Mouse (Mus musculus): ENCODE results near the gene Atpaf1.

Gene Atpaf1

GRCm38 (mm10) chr4:115848083-115848482 is 63.5 kb downstream of the Atpaf1 start:
- DNase-seq (ENCODE audit: low spot score in 2 of 2) = no peak

- DNase-seq (ENCODE audit: low spot score in 2 of 2) = peak; percentile 66 to 76
Measured at GRCm38 (mm10) chr4:115848990-115849677, 64.5 kb downstream of the Atpaf1 start.

- DNase-seq (ENCODE audit: low spot score in 2 of 2) = no peak
Measured at GRCm38 (mm10) chr4:115850111-115850510, 65.5 kb downstream of the Atpaf1 start.

- no peak for DNase-seq (ENCODE audit: low spot score in 2 of 2)
Measured at GRCm38 (mm10) chr4:115850631-115851030, 66.0 kb downstream of the Atpaf1 start.

GRCm38 (mm10) chr4:115851569-115851968 is 67.0 kb downstream of the Atpaf1 start:
- DNase-seq (ENCODE audit: low spot score in 2 of 2) = no peak

- DNase-seq (ENCODE audit: low spot score in 2 of 2) = no peak
Measured at GRCm38 (mm10) chr4:115855100-115855499, 70.5 kb downstream of the Atpaf1 start.

- DNase-seq (ENCODE audit: low spot score in 2 of 2) = no peak
Measured at GRCm38 (mm10) chr4:115855609-115856008, 71.0 kb downstream of the Atpaf1 start.

GRCm38 (mm10) chr4:115856282-115856681 is 71.7 kb downstream of the Atpaf1 start:
- DNase-seq (ENCODE audit: low spot score in 2 of 2) = peak in 1 of 2 experiments; percentile 18

- peak; percentile 39 to 51 for DNase-seq (ENCODE audit: low spot score in 2 of 2)
Measured at GRCm38 (mm10) chr4:115857293-115857883, 72.8 kb downstream of the Atpaf1 start.

- DNase-seq (ENCODE audit: low spot score in 2 of 2) = no peak
Measured at GRCm38 (mm10) chr4:115863352-115863751, 78.7 kb downstream of the Atpaf1 start.

GRCm38 (mm10) chr4:115863880-115864279 is 79.3 kb downstream of the Atpaf1 start:
- no peak for DNase-seq (ENCODE audit: low spot score in 2 of 2)
